Mouse (Mus musculus): ENCODE measurements at regions not wholly inside any gene's neighbourhood (a gene's known extent, or its start where the extent isn't known, plus 50 kb on each side); places are given as distances from the start of the nearest gene placed in this dataset.

- TF ChIP-seq GATA1 (IDR thresholded peaks at IDR 0.05; ENCODE audit: low read length), result no peak
- no peak for TF ChIP-seq TAL1 (IDR thresholded peaks at IDR 0.05; ENCODE audit: low read length)
Measured at GRCm38 (mm10) chr16:8961739-8962138, 131.8 kb downstream of the 1810013L24Rik start.

Data from erythroblast, embryonic 14.5 days (primary cell).